Mouse (Mus musculus) ES-Bruce4 (cell line): ENCODE results near the gene Rusc2. TPM values are rescaled to one million over a fixed set of nuclear protein-coding genes. Genes with fewer than 3 reads are reported as not detected.

Experiments used
- H3K27ac ChIP-seq: 2 replicates; pipeline ENCODE4 v1.5.1; 2012; ENCODE audit warnings: low read length, inconsistent platforms; ENCODE audit not compliant: insufficient read depth
- H3K27me3 ChIP-seq: 2 replicates; pipeline ENCODE4 v1.6.1; 2012; ENCODE audit warnings: mild to moderate bottlenecking, low read length, inconsistent platforms; ENCODE audit not compliant: control insufficient read depth, poor library complexity, insufficient read depth, severe bottlenecking
- H3K36me3 ChIP-seq: 2 replicates; pipeline ENCODE4 v1.6.1; 2012; ENCODE audit warnings: inconsistent platforms, mild to moderate bottlenecking, low read length, moderate library complexity; ENCODE audit not compliant: control insufficient read depth, poor library complexity, insufficient read depth, severe bottlenecking
- H3K4me1 ChIP-seq: one replicate; pipeline ENCODE4 v1.8.1; 2011; ENCODE audit warnings: low read length; ENCODE audit not compliant: control insufficient read depth, insufficient read depth
- H3K4me3 ChIP-seq: 2 replicates; pipeline ENCODE4 v1.5.1; 2011; ENCODE audit warnings: low read depth, mild to moderate bottlenecking, low read length
- H3K9ac ChIP-seq: 2 replicates; pipeline ENCODE4 v1.6.1; 2012; ENCODE audit warnings: low read depth, mild to moderate bottlenecking, inconsistent platforms; ENCODE audit not compliant: poor library complexity, severe bottlenecking
- H3K9me3 ChIP-seq: replicated peaks from 2 replicates; pipeline ENCODE4 v1.6.1; 2012; ENCODE audit warnings: mild to moderate bottlenecking, low read length, inconsistent platforms; ENCODE audit not compliant: control insufficient read depth, poor library complexity, insufficient read depth, severe bottlenecking
- CTCF ChIP-seq: IDR thresholded peaks from one replicate; pipeline ENCODE4 v1.8.1; 2011; ENCODE audit warnings: low read depth, low read length
- EP300 ChIP-seq: IDR thresholded peaks from 2 replicates; pipeline ENCODE4 v1.6.1; 2011; ENCODE audit warnings: low read depth, low read length; ENCODE audit not compliant: insufficient read depth
- POLR2A ChIP-seq: IDR thresholded peaks from one replicate; pipeline ENCODE4 v1.8.1; 2011; ENCODE audit warnings: low read length; ENCODE audit not compliant: insufficient read depth
- polyA plus RNA-seq: library from polyadenylated mRNA; stranded (reverse); fragments of >200 nt; gene quantifications from 2 replicates; pipeline ENCODE4 v1.2.4, GENCODE M21; 2011; ENCODE audit warnings: low read depth; ENCODE audit not compliant: missing spikeins, insufficient read depth, insufficient read length

Rusc2 gene
- polyA plus RNA-seq, 1 experiment = 27.0 TPM

GRCm38 (mm10) chr4:43416071-43416490 is 34.3 kb downstream of the Rusc2 start:
- no peaks in the 10 kb centered on the region for H3K4me1 ChIP-seq
- no peaks in the 10 kb centered on the region for H3K36me3 ChIP-seq
- H3K9me3 ChIP-seq = no peaks in the 10 kb centered on the region
- no peak overlapping the region for H3K9ac ChIP-seq
- TF ChIP-seq EP300 = no peak
- no peak for TF ChIP-seq CTCF
- TF ChIP-seq POLR2A = no peak
- H3K27ac ChIP-seq = no peak overlapping the region
- H3K27me3 ChIP-seq = no peaks in the 10 kb centered on the region
- H3K4me3 ChIP-seq = peak overlapping the region; percentile 10

GRCm38 (mm10) chr4:43417269-43418062 is 35.7 kb downstream of the Rusc2 start:
- Histone ChIP-seq H3K9me3 (no peaks in the 10 kb centered on the region), H3K27ac (no peak overlapping the region), H3K4me3 (no peak overlapping the region), H3K9ac (no peak overlapping the region), H3K27me3 (no peaks in the 10 kb centered on the region), H3K4me1 (no peaks in the 10 kb centered on the region), H3K36me3 (no peaks in the 10 kb centered on the region)
- TF ChIP-seq POLR2A (no peak), CTCF (no peak), EP300 (no peak)

GRCm38 (mm10) chr4:43418450-43418849 is 36.7 kb downstream of the Rusc2 start:
- H3K4me1 ChIP-seq = no peaks in the 10 kb centered on the region
- H3K9me3 ChIP-seq = no peaks in the 10 kb centered on the region
- no peak overlapping the region for H3K9ac ChIP-seq
- H3K36me3 ChIP-seq = no peaks in the 10 kb centered on the region
- no peak overlapping the region for H3K27ac ChIP-seq
- no peaks in the 10 kb centered on the region for H3K27me3 ChIP-seq
- TF ChIP-seq POLR2A = no peak
- TF ChIP-seq EP300 = no peak
- no peak for TF ChIP-seq CTCF
- no peak overlapping the region for H3K4me3 ChIP-seq

- TF ChIP-seq CTCF (no peak), POLR2A (no peak), EP300 (no peak)
Observed at GRCm38 (mm10) chr4:43418973-43419656, 37.3 kb downstream of the Rusc2 start.

GRCm38 (mm10) chr4:43419801-43420281 is 38.1 kb downstream of the Rusc2 start:
- H3K9me3 ChIP-seq = no peaks in the 10 kb centered on the region
- H3K27me3 ChIP-seq = no peaks in the 10 kb centered on the region
- H3K27ac ChIP-seq = no peak overlapping the region
- TF ChIP-seq POLR2A (no peak), EP300 (no peak)
- H3K4me3 ChIP-seq = no peak overlapping the region
- H3K9ac ChIP-seq = no peak overlapping the region
- H3K36me3 ChIP-seq = 0 out of 2 replicates have a peak, but pooled peaks cover 3% of the 10 kb centered on the region
- H3K4me1 ChIP-seq = no peaks in the 10 kb centered on the region

More at GRCm38 (mm10) chr4:43418973-43419656, 37.3 kb downstream of the Rusc2 start:
- Histone ChIP-seq H3K9me3 (no peaks in the 10 kb centered on the region), H3K36me3 (0 out of 2 replicates have a peak, but pooled peaks cover 2% of the 10 kb centered on the region), H3K9ac (no peak overlapping the region), H3K4me1 (no peaks in the 10 kb centered on the region), H3K27me3 (no peaks in the 10 kb centered on the region), H3K4me3 (no peak overlapping the region), H3K27ac (no peak overlapping the region)
